Comparison of ENCODE assay signal across 8 mouse cellular contexts in the genomic region with DNA sequence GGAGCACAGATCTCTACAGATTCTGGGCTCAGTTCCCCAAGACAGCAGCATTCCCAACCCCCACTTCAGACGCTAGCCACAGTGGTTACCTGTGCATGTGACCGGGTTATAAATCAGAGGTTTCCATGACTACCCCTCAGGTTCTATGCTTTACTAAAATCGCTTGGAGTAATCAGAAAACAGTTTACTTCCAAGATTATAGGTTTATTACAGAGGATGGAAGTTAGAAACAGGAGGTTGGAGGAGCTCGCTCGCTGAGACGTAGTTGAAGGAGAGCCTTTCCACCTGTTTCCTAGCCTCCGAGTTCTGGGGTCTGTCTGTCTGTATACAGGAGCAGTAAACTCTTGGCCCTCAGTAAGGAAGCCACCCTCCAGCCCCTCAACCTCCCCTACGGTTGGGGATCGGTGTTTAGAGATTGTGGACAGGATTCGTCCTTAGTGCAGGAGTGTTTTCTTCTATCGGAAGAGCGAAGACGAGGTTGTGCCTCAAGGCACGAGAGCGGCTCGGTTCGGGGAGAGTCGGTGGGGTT. TPM values are rescaled to one million over a fixed set of nuclear protein-coding genes. Genes with fewer than 3 reads are reported as not detected.
DNase-seq lines count a peak whose midpoint lies in the region; ATAC-seq lines count a peak whose summit lies in the region.
"Had no signal": no experiment of that assay in that cellular context is flagged by ENCODE, and none has a peak within 500 bp of the region (broad histone marks: within the 10 kb centered on the region; RNA-seq: fewer than 3 reads in every experiment).

No protein-coding gene starts in this region.

- peak overlapping the region; percentile 32 for H3K4me3 ChIP-seq in lung, embryonic 16.5 days (ENCODE audit: low read length)
- peak overlapping the region; percentile 38 for H3K4me3 ChIP-seq in forebrain, embryonic 12.5 days (replicated peaks)
- peak overlapping the region; percentile 33 for H3K4me3 ChIP-seq in limb, embryonic 12.5 days (replicated peaks)
- H3K4me3 ChIP-seq in stomach, embryonic 16.5 days (replicated peaks; ENCODE audit: low read length) = peak overlapping the region; percentile 22

- no peak for DNase-seq in lung, postnatal 10 days
- DNase-seq in layer of hippocampus, adult 11-12 months (ENCODE audit: low spot score) = no peak
- no peak for DNase-seq in kidney, postnatal 10 days

- H3K9me3 ChIP-seq in lung, embryonic 16.5 days (ENCODE audit: control insufficient read depth, low read length) = 0 out of 2 replicates have a peak, but pooled peaks cover 2% of the 10 kb centered on the region
- H3K9me3 ChIP-seq in forebrain, embryonic 12.5 days = no peaks in the 10 kb centered on the region
- no peaks in the 10 kb centered on the region for H3K9me3 ChIP-seq in limb, embryonic 12.5 days
- H3K9me3 ChIP-seq in stomach, embryonic 16.5 days (replicated peaks; ENCODE audit: control insufficient read depth, low read length) = no peaks in the 10 kb centered on the region

- H3K27ac ChIP-seq in lung, embryonic 16.5 days (ENCODE audit: low read length) = no peak overlapping the region
- peak overlapping the region; percentile 86 for H3K27ac ChIP-seq in forebrain, embryonic 12.5 days
- H3K27ac ChIP-seq in limb, embryonic 12.5 days = no peak overlapping the region
- no peak overlapping the region for H3K27ac ChIP-seq in stomach, embryonic 16.5 days (ENCODE audit: low read length)

- peak overlapping the region; percentile 56 for H3K4me2 ChIP-seq in lung, embryonic 16.5 days (ENCODE audit: low read depth, low read length)
- H3K4me2 ChIP-seq in forebrain, embryonic 12.5 days = peak overlapping the region; percentile 55
- peak overlapping the region; percentile 60 for H3K4me2 ChIP-seq in limb, embryonic 12.5 days
- H3K4me2 ChIP-seq in stomach, embryonic 16.5 days (ENCODE audit: low read depth, low read length) = peak overlapping the region; percentile 50

- no peaks in the 10 kb centered on the region for H3K36me3 ChIP-seq in lung, embryonic 16.5 days (ENCODE audit: control insufficient read depth, insufficient read depth, low read length)
- H3K36me3 ChIP-seq in forebrain, embryonic 12.5 days (replicated peaks) = no peaks in the 10 kb centered on the region
- no peaks in the 10 kb centered on the region for H3K36me3 ChIP-seq in limb, embryonic 12.5 days
- no peaks in the 10 kb centered on the region for H3K36me3 ChIP-seq in stomach, embryonic 16.5 days (ENCODE audit: control insufficient read depth, insufficient read depth, low read length)

- no peak overlapping the region for H3K9ac ChIP-seq in lung, embryonic 16.5 days (ENCODE audit: low read length)
- peak overlapping the region; percentile 43 for H3K9ac ChIP-seq in forebrain, embryonic 12.5 days
- H3K9ac ChIP-seq in limb, embryonic 12.5 days (replicated peaks) = peak overlapping the region; percentile 47
- no peak overlapping the region for H3K9ac ChIP-seq in stomach, embryonic 16.5 days (ENCODE audit: low read length)

- 2% methylated on average over 18 of the region's 18 CpGs for WGBS in lung, embryonic 16.5 days
- WGBS in forebrain, embryonic 12.5 days = under 1% methylated on average over 18 of the region's 18 CpGs
- WGBS in limb, embryonic 12.5 days = under 1% methylated on average over 18 of the region's 18 CpGs
- WGBS in stomach, embryonic 16.5 days = 2% methylated on average over 18 of the region's 18 CpGs

- peaks cover 69% of the 10 kb centered on the region for H3K27me3 ChIP-seq in lung, embryonic 16.5 days (ENCODE audit: control insufficient read depth, insufficient read depth, low read depth, low read length)
- H3K27me3 ChIP-seq in forebrain, embryonic 12.5 days = peaks cover 48% of the 10 kb centered on the region
- H3K27me3 ChIP-seq in limb, embryonic 12.5 days = peaks cover 77% of the 10 kb centered on the region
- peaks cover 54% of the 10 kb centered on the region for H3K27me3 ChIP-seq in stomach, embryonic 16.5 days (ENCODE audit: control insufficient read depth, insufficient read depth, low read length)

- peaks cover 7% of the 10 kb centered on the region; the same call in 1 of the 2 replicates for H3K4me1 ChIP-seq in lung, embryonic 16.5 days (replicated peaks; ENCODE audit: control insufficient read depth, insufficient read depth, low read length)
- H3K4me1 ChIP-seq in forebrain, embryonic 12.5 days = peaks cover 31% of the 10 kb centered on the region
- H3K4me1 ChIP-seq in limb, embryonic 12.5 days (replicated peaks) = 0 out of 2 replicates have a peak, but pooled peaks cover 6% of the 10 kb centered on the region
- 0 out of 2 replicates have a peak, but pooled peaks cover 3% of the 10 kb centered on the region for H3K4me1 ChIP-seq in stomach, embryonic 16.5 days (ENCODE audit: control insufficient read depth, insufficient read depth, low read length)

- no peak for ATAC-seq in lung, embryonic 16.5 days (ENCODE audit: low read depth)
- ATAC-seq in forebrain, embryonic 12.5 days (ENCODE audit: low FRiP score) = peak; percentile 37; the same call in 1 of the 2 replicates
- ATAC-seq in limb, embryonic 12.5 days (ENCODE audit: insufficient number of reproducible peaks, insufficient read depth, low FRiP score, low TSS enrichment, low read depth) = no peak
- no peak for ATAC-seq in stomach, embryonic 16.5 days (ENCODE audit: insufficient read depth, low FRiP score)

RNA-seq across cellular contexts. Expression of a gene that starts 25.2 kb away (rescaled TPM):
- 3.4 and 4.4 TPM in 2 replicates for polyA plus RNA-seq in lung, embryonic 16.5 days (2015; fragmentation: Nextera tagmentation; extraction: Ambion mirVana)
- polyA plus RNA-seq in forebrain, embryonic 12.5 days (2016; fragmentation: Nextera tagmentation; extraction: Ambion mirVana) = 40.4 and 43.9 TPM in 2 replicates
- 14.0 and 15.4 TPM in 2 replicates for polyA plus RNA-seq in limb, embryonic 12.5 days (2016; fragmentation: Nextera tagmentation; extraction: Ambion mirVana)
- polyA plus RNA-seq in stomach, embryonic 16.5 days (2015; fragmentation: Nextera tagmentation; extraction: Ambion mirVana) = 3.9 and 5.6 TPM in 2 replicates
- polyA plus RNA-seq: liver, adult 2 months had no signal

RNA-seq across cellular contexts. Expression of a gene that starts 33.6 kb away (rescaled TPM):
- not detected in 2 replicates for polyA plus RNA-seq in lung, embryonic 16.5 days (2015; fragmentation: Nextera tagmentation; extraction: Ambion mirVana)
- polyA plus RNA-seq in forebrain, embryonic 12.5 days (2016; fragmentation: Nextera tagmentation; extraction: Ambion mirVana) = 0.36 and 0.59 TPM in 2 replicates
- polyA plus RNA-seq in limb, embryonic 12.5 days (2016; fragmentation: Nextera tagmentation; extraction: Ambion mirVana) = 0.20 TPM in 1 of 2 replicates, not detected in the other
- polyA plus RNA-seq in stomach, embryonic 16.5 days (2015; fragmentation: Nextera tagmentation; extraction: Ambion mirVana) = 0.11 and 0.26 TPM in 2 replicates
- polyA plus RNA-seq: liver, adult 2 months had no signal

Comparison
In these comparisons a context has a peak if more than half of its experiments do, and no peak if none do; other contexts are left out.
1. H3K9ac ChIP-seq: peak in forebrain, embryonic 12.5 days (single experiment) and limb, embryonic 12.5 days (single experiment); none in lung, embryonic 16.5 days (single experiment) and stomach, embryonic 16.5 days (single experiment).
2. Peak in every context shown above with its lines, with median percentiles within 50 percentile points of each other: H3K4me2 ChIP-seq and H3K4me3 ChIP-seq.